Mouse (Mus musculus) CH12.LX (cell line): ENCODE results near the gene Sfxn1. TPM values are rescaled to one million over a fixed set of nuclear protein-coding genes. Genes with fewer than 3 reads are reported as not detected.

Experiments
- DNase-seq: peaks from one replicate; pipeline ENCODE4 v3.0.0-alpha.2; 2013; ENCODE audit errors: extremely low read depth
- H3K27ac ChIP-seq: 2 replicates; pipeline ENCODE4 v1.5.1; 2012; ENCODE audit warnings: low read depth, mild to moderate bottlenecking, control low read depth, moderate library complexity; ENCODE audit not compliant: insufficient read depth
- H3K27me3 ChIP-seq: replicated peaks from 2 replicates; pipeline ENCODE3; 2012; ENCODE audit warnings: inconsistent platforms
- H3K36me3 ChIP-seq, 2 experiments: replicated peaks in 1 of 2; 2 replicates each; pipeline versions ENCODE3 to v1.6.1; 2012; ENCODE audit warnings: inconsistent platforms in 1 of 2, low read length in 1 of 2, mild to moderate bottlenecking in 1 of 2, mixed read lengths in 1 of 2, moderate library complexity in 1 of 2; ENCODE audit not compliant: control insufficient read depth in 1 of 2, insufficient read depth in 1 of 2
- H3K4me1 ChIP-seq, 2 experiments: 2 replicates each; pipeline ENCODE4 v1.6.1; 2012; ENCODE audit warnings: inconsistent platforms in 1 of 2, moderate library complexity in 1 of 2; ENCODE audit not compliant: insufficient read depth in 2 of 2, control insufficient read depth in 1 of 2
- H3K4me2 ChIP-seq: 2 replicates; pipeline ENCODE4 v1.6.1; 2012; ENCODE audit warnings: low read depth, mild to moderate bottlenecking, control low read depth; ENCODE audit not compliant: poor library complexity, insufficient read depth, severe bottlenecking
- H3K4me3 ChIP-seq, 3 experiments: fragments of 150-350 bp in 1 of 3; sonication (generic) in 1 of 3; replicated peaks in 1 of 3; 2 replicates each; pipeline versions ENCODE3 to v1.5.1; 2011 to 2012; ENCODE audit warnings: low read depth in 2 of 3, low read length in 2 of 3, mild to moderate bottlenecking in 2 of 3, moderate library complexity in 2 of 3, control low read depth in 1 of 3, improper control_type of control experiment in 1 of 3, inconsistent platforms in 1 of 3, mixed read lengths in 1 of 3; ENCODE audit not compliant: poor library complexity in 1 of 3
- H3K79me2 ChIP-seq: replicated peaks from 2 replicates; pipeline ENCODE4 v1.6.1; 2012; ENCODE audit warnings: mild to moderate bottlenecking, moderate library complexity; ENCODE audit not compliant: control insufficient read depth, poor library complexity, insufficient read depth, severe bottlenecking; ENCODE audit errors: extremely low read depth
- H3K9ac ChIP-seq: 2 replicates; pipeline ENCODE4 v1.6.1; 2012; ENCODE audit warnings: low read depth, mild to moderate bottlenecking, control low read depth, moderate library complexity; ENCODE audit not compliant: insufficient read depth
- H3K9me3 ChIP-seq: replicated peaks from 2 replicates; pipeline ENCODE3; 2012; ENCODE audit warnings: low read length, inconsistent platforms, mixed read lengths
- IRF4 ChIP-seq: IDR thresholded peaks from 2 replicates; pipeline ENCODE4 v1.6.1; 2014; ENCODE audit warnings: low read depth, mild to moderate bottlenecking, inconsistent platforms, low read length, improper control_type of control experiment
- JUN ChIP-seq: IDR thresholded peaks from 2 replicates; pipeline ENCODE4 v1.6.1; 2011; ENCODE audit warnings: low read depth, mild to moderate bottlenecking, low read length, improper control_type of control experiment, moderate library complexity; ENCODE audit not compliant: insufficient read depth
- RAD21 ChIP-seq: IDR thresholded peaks from 2 replicates; pipeline ENCODE4 v1.6.1; 2011; ENCODE audit warnings: low read depth, mild to moderate bottlenecking, low read length, improper control_type of control experiment, moderate library complexity
- UBTF ChIP-seq: IDR thresholded peaks from 2 replicates; pipeline ENCODE4 v1.6.1; 2012; ENCODE audit warnings: low read depth, mild to moderate bottlenecking, inconsistent platforms, low read length, improper control_type of control experiment, moderate library complexity
- ZKSCAN1 ChIP-seq: IDR thresholded peaks from 2 replicates; pipeline ENCODE4 v1.6.1; 2012; ENCODE audit warnings: low read depth, inconsistent platforms, low read length, improper control_type of control experiment, borderline replicate concordance
- dilution Hi-C: fragments of 300-500 bp; cut with MboI; formaldehyde crosslinking; loops from 2 replicates; pipeline ENCODE4 v1.14.3; 2020; ENCODE audit warnings: low sequenced_read_pairs; ENCODE audit not compliant: extremely low pct_unique_long_range_greater_than_20kb, extremely low pct_ligation_motif_present
- in situ Hi-C: fragments of 300-500 bp; cut with MboI; formaldehyde crosslinking; loops from 3 replicates; pipeline ENCODE4 v1.14.3; 2019; ENCODE audit warnings: low sequenced_read_pairs, low pct_ligation_motif_present, low pct_unique_long_range_greater_than_20kb, mixed read lengths
- polyA plus RNA-seq: library from polyadenylated mRNA; unstranded; fragments of >175 nt; gene quantifications from 2 replicates; pipeline ENCODE4 v1.2.1, GENCODE M21; 2012; ENCODE audit warnings: low read depth; ENCODE audit not compliant: insufficient read length
- total RNA-seq, 2 experiments: library from RNA; depleted of rRNA; stranded (reverse); fragments of 300-350 nt in 1 of 2; fragments of >200 nt in 1 of 2; gene quantifications; 2 replicates each; pipeline ENCODE4 v1.2.3; 2012 to 2014

The Sfxn1 gene
- total and polyA plus RNA-seq, 3 experiments = 71.7 to 147 (median 98.0) TPM

GRCm38 (mm10) chr13:54155822-54156221 lies 84.2 kb downstream of the Sfxn1 start:
- in situ Hi-C loops (no loop called here), dilution Hi-C loops (no loop called here)
- H3K27me3 ChIP-seq = no peaks in the 10 kb centered on the region
- TF ChIP-seq IRF4 = no peak
- no peak for TF ChIP-seq JUN
- TF ChIP-seq RAD21 = no peak
- TF ChIP-seq ZKSCAN1 = no peak
- TF ChIP-seq UBTF = no peak
- H3K79me2 ChIP-seq = no peaks in the 10 kb centered on the region
- H3K9me3 ChIP-seq = no peaks in the 10 kb centered on the region
- H3K9ac ChIP-seq = no peak overlapping the region
- H3K4me1 ChIP-seq = peaks cover 3 to 8% of the 10 kb centered on the region in 2 experiments; a peak in 2 of 4 replicates
- H3K4me2 ChIP-seq = no peak overlapping the region
- no peak overlapping the region for H3K27ac ChIP-seq
- H3K36me3 ChIP-seq = no peaks in the 10 kb centered on the region
- no peak for DNase-seq
- no peak overlapping the region for H3K4me3 ChIP-seq

Other genes with a start within 250 kb of the Sfxn1 start
- not detected in 2 replicates for gene Drd1, start 16.2 kb upstream of the Sfxn1 start, total RNA-seq (2012; rRNA removed)
- gene Drd1, start 16.2 kb upstream of the Sfxn1 start, total RNA-seq (2014; rRNA removed) = not detected in 2 replicates
- not detected in 2 replicates for gene Drd1, start 16.2 kb upstream of the Sfxn1 start, polyA plus RNA-seq
- 0.04 TPM in 2 replicates for gene Hrh2, start 120.3 kb downstream of the Sfxn1 start, total RNA-seq (2012; rRNA removed)
- 0.07 TPM in 1 of 2 replicates, not detected in the other for gene Hrh2, start 120.3 kb downstream of the Sfxn1 start, total RNA-seq (2014; rRNA removed)
- 0.20 and 0.30 TPM in 2 replicates for gene Hrh2, start 120.3 kb downstream of the Sfxn1 start, polyA plus RNA-seq